Mouse (Mus musculus) forebrain, embryonic 16.5 days (tissue): ENCODE measurements around the gene Mybphl. TPM values are rescaled to one million over a fixed set of nuclear protein-coding genes. Genes with fewer than 3 reads are reported as not detected.

ENCODE experiments used
- ATAC-seq: fragments of 200-750 bp; cut with Nextera tagmentation; 2 replicates; pipeline ENCODE4 v1.8.0; 2017; ENCODE audit warnings: mild to moderate bottlenecking, moderate library complexity
- H3K27ac ChIP-seq: fragments of 300-500 bp; sonication (generic); 2 replicates; pipeline ENCODE4 v1.5.1; 2014; ENCODE audit warnings: low read length, control low read depth
- H3K27me3 ChIP-seq: fragments of 300-500 bp; sonication (generic); replicated peaks from 2 replicates; pipeline ENCODE4 v1.6.1; 2014; ENCODE audit warnings: low read length; ENCODE audit not compliant: control insufficient read depth, insufficient read depth
- H3K36me3 ChIP-seq: fragments of 300-500 bp; sonication (generic); 2 replicates; pipeline ENCODE4 v1.6.1; 2014; ENCODE audit not compliant: control insufficient read depth, insufficient read depth
- H3K4me1 ChIP-seq: fragments of 300-500 bp; sonication (generic); replicated peaks from 2 replicates; pipeline ENCODE4 v1.6.1; 2014; ENCODE audit warnings: low read length; ENCODE audit not compliant: control insufficient read depth, insufficient read depth
- H3K4me2 ChIP-seq: fragments of 300-500 bp; sonication (generic); 2 replicates; pipeline ENCODE4 v1.6.1; 2014; ENCODE audit warnings: mild to moderate bottlenecking, low read length, control low read depth
- H3K4me3 ChIP-seq: fragments of 300-500 bp; sonication (generic); replicated peaks from 2 replicates; pipeline ENCODE4 v1.5.1; 2014; ENCODE audit warnings: mild to moderate bottlenecking, low read length, control low read depth
- H3K9ac ChIP-seq: fragments of 300-500 bp; sonication (generic); replicated peaks from 2 replicates; pipeline ENCODE4 v1.6.1; 2014; ENCODE audit warnings: low read depth, low read length, control low read depth
- H3K9me3 ChIP-seq: fragments of 300-500 bp; sonication (generic); 2 replicates; pipeline ENCODE4 v1.6.1; 2016; ENCODE audit warnings: low read length; ENCODE audit not compliant: control insufficient read depth
- WGBS: fragments of 180-500 bp; shearing (Covaris S2); extraction: QIAGEN DNeasy Blood & Tissue Kit; methylation state at CpG from one replicate; pipeline ENCODE4 v1.1.7; 2014; 5-methylcytosine and 5-hydroxymethylcytosine counted together
- polyA plus RNA-seq: library from polyadenylated mRNA; unstranded; fragments of >200 nt; fragmentation: Nextera tagmentation; extraction: Ambion mirVana; gene quantifications from 2 replicates; pipeline ENCODE4 v1.2.1, GENCODE M21; 2015

The Mybphl gene
- 0.16 TPM in 1 of 2 replicates, not detected in the other for polyA plus RNA-seq

DNA sequence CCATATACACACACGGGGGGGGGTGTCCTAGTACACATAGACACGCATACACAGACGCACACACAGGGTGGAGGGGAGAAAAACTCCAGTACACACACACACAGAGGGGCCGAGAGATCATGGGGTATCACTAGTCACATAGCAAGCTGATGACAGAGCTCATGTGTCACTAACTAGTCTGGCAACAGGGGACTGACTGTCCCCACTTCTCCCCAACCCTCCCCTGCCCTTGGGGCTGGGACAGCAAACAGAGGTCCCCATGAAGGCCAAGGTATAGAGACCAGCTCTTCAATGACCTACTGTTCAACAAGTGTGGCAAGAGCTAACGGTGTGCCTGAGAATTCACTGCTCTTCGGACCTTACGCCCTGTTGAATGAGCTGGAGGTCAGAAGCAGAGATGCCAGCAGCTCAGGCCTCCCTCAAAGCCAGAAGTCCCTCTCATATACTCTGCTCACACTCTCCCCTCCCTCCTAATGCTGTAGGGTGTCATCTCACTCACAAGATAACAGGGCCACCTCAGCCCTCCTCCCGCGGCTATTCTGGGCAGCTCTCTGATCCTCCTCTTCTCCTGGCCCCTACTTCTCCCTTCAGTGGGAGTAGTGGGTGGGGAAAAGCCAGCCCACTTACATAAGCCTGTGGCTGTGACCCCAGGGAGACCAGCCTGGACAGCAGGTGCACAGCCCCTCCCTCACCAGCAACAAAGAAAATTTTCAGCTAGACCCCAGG lies at the start of gene Mybphl:
Gene Mybphl (plus strand): TSS at position 642 of the 726 bp plus-strand sequence.
- Histone ChIP-seq H3K27me3 (no peaks in the 10 kb centered on the region), H3K4me2 (no peak within 1 kb of the TSS), H3K36me3 (no peaks in the 10 kb centered on the region), H3K9me3 (no peaks in the 10 kb centered on the region), H3K4me3 (no peak within 1 kb of the TSS), H3K27ac (no peak within 1 kb of the TSS), H3K9ac (no peak within 1 kb of the TSS), H3K4me1 (peaks cover 9% of the 10 kb centered on the region)
- ATAC-seq = 0 out of 2 replicates have a peak, but pooled peaks have one; percentile 7
- WGBS = 83% methylated on average over 9 of the region's 9 CpGs

DNA sequence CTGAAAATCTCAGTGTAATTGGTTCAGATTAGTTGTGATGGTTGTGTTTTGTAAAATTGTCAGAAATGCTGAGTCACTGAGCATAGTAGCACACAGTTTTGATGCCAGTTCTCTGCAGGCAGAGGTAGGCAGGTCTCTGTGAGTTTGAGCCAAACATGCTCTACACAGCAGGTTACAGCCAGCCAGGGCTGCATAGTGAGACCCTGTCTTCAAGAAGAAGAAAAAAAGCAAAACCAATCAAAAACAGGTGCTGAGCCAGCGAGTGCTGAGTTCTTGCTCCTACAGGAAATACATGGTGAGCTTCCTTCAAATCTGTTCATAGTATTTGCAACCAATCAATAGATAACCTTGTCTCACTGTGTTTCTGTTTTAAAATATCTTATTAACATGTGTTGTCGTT lies 46.2 kb upstream of the Mybphl start:
- H3K4me1 ChIP-seq = peaks cover 6% of the 10 kb centered on the region; the same call in 1 of the 2 replicates
- 65% methylated on average over 2 of the region's 2 CpGs for WGBS
- no peak overlapping the region for H3K27ac ChIP-seq
- H3K9me3 ChIP-seq = no peaks in the 10 kb centered on the region
- no peak overlapping the region for H3K9ac ChIP-seq
- no peak for ATAC-seq
- no peak overlapping the region for H3K4me2 ChIP-seq
- H3K4me3 ChIP-seq = no peak overlapping the region
- H3K27me3 ChIP-seq = no peaks in the 10 kb centered on the region
- no peaks in the 10 kb centered on the region for H3K36me3 ChIP-seq

GRCm38 (mm10) chr3:108321671-108322070 lies 43.0 kb upstream of the Mybphl start:
- no peak for ATAC-seq
- Histone ChIP-seq H3K27me3 (no peaks in the 10 kb centered on the region), H3K4me2 (no peak overlapping the region)

GRCm38 (mm10) chr3:108322136-108322535 lies 42.6 kb upstream of the Mybphl start:
- Histone ChIP-seq H3K4me1 (peaks cover 14% of the 10 kb centered on the region), H3K4me3 (no peak overlapping the region), H3K27ac (no peak overlapping the region), H3K36me3 (peaks cover 7% of the 10 kb centered on the region), H3K9me3 (peaks cover 3% of the 10 kb centered on the region; the same call in 1 of the 2 replicates), H3K27me3 (no peaks in the 10 kb centered on the region), H3K9ac (no peak overlapping the region), H3K4me2 (no peak overlapping the region)
- no peak for ATAC-seq
- 79% methylated on average over 4 of the region's 4 CpGs for WGBS

More at GRCm38 (mm10) chr3:108321671-108322070, 43.0 kb upstream of the Mybphl start:
- no peak overlapping the region for H3K4me3 ChIP-seq
- peaks cover 3% of the 10 kb centered on the region; the same call in 1 of the 2 replicates for H3K9me3 ChIP-seq
- H3K4me1 ChIP-seq = peaks cover 9% of the 10 kb centered on the region
- 67% methylated on average over 4 of the region's 4 CpGs for WGBS
- H3K36me3 ChIP-seq = peaks cover 7% of the 10 kb centered on the region
- no peak overlapping the region for H3K27ac ChIP-seq
- no peak overlapping the region for H3K9ac ChIP-seq

DNA sequence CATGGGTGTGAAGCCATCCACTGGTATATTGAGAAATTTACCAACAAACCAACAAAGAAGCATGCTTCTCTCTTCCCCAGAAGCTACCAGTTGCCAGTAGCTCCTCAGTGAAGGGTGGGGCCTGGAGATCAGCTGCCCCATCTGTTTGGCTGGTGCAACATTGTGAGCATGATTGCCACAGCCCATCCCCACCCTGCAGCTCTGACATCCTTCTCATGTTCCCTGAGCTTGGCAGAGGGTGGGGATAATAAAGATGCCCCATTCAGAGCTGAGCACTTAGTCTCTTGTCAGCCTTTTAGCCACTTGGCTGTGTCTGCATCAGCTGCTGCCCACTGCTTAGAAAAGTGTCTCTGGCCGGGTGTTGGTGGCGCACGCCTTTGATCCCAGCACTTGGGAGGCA lies 41.7 kb upstream of the Mybphl start:
- Histone ChIP-seq H3K27me3 (no peaks in the 10 kb centered on the region), H3K9ac (no peak overlapping the region), H3K36me3 (peaks cover 7% of the 10 kb centered on the region), H3K4me1 (peaks cover 21% of the 10 kb centered on the region), H3K4me3 (no peak overlapping the region), H3K9me3 (peaks cover 3% of the 10 kb centered on the region; the same call in 1 of the 2 replicates), H3K27ac (no peak overlapping the region), H3K4me2 (no peak overlapping the region)
- WGBS = 71% methylated on average over 3 of the region's 3 CpGs
- no peak for ATAC-seq

DNA sequence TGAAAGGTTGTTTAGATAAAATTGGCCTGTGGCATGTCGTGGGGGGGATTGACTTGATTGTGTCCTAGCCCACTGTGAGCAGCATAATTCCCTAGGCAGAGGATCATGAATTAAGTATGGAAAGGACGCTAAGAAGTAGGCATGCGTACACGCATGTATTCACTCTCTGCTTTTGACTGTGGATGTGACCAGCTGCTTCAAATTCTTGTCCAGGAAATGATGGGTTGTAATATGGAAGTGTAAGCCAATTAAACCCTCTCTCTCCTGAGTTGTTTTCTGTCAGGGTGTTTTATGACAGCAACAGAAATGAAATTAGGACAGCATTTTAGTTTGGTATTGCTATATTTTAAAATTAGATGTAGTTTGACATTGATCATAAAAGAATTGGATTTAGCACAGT lies 39.9 kb upstream of the Mybphl start:
- no peak overlapping the region for H3K4me2 ChIP-seq
- peak overlapping the region; percentile 68 for H3K27ac ChIP-seq
- peaks cover 3% of the 10 kb centered on the region; the same call in 1 of the 2 replicates for H3K9me3 ChIP-seq
- 61% methylated on average over 4 of the region's 4 CpGs for WGBS
- H3K36me3 ChIP-seq = peaks cover 7% of the 10 kb centered on the region
- no peaks in the 10 kb centered on the region for H3K27me3 ChIP-seq
- ATAC-seq = no peak
- H3K9ac ChIP-seq = no peak overlapping the region
- H3K4me1 ChIP-seq = peaks cover 29% of the 10 kb centered on the region
- no peak overlapping the region for H3K4me3 ChIP-seq

DNA sequence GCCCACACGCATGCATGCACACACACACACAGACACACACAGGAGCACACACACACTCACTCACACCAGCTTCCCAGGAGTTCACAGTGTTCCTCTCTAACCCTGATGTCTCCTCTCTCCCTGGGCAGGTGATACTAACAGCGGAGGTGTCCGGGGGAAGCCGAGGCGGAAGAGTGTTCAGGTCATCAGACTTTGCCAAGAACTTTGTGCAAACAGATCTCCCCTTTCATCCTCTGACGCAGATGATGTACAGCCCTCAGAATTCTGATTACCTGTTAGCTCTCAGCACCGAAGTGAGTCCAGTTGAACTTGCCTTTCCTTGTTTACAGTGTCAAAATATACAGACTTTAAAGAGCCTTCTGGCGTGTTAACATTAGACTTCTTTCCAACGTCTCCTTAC lies 39.2 kb upstream of the Mybphl start:
- Histone ChIP-seq H3K27ac (no peak overlapping the region; the same call in 1 of the 2 replicates), H3K4me3 (no peak overlapping the region), H3K27me3 (no peaks in the 10 kb centered on the region), H3K9me3 (peaks cover 3% of the 10 kb centered on the region; the same call in 1 of the 2 replicates), H3K36me3 (peaks cover 9% of the 10 kb centered on the region), H3K4me1 (peaks cover 29% of the 10 kb centered on the region), H3K4me2 (no peak overlapping the region), H3K9ac (no peak overlapping the region)
- no peak for ATAC-seq
- 90% methylated on average over 9 of the region's 9 CpGs for WGBS

DNA sequence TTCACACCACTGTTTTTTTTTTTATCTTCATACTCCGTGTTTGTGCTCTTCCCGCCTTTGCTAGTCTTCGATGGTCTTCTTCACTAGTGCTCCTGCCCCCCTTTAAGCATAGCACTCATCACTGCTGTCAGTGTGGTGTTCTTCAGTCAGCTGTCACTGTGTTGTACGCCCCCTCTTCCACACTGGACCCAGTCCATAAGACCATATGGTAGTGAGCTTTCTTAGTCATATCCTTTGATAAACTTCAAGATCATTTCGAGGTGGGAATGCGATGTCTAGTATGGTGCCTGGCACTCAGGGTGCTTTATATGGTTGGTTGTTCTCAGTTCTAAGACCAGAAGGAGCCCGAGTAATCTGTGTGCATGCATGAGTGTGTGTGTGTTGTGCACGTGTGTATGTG lies 37.4 kb upstream of the Mybphl start:
- Histone ChIP-seq H3K27ac (peak overlapping the region; percentile 93), H3K27me3 (no peaks in the 10 kb centered on the region), H3K9me3 (peaks cover 3% of the 10 kb centered on the region; the same call in 1 of the 2 replicates), H3K9ac (no peak overlapping the region), H3K4me1 (peaks cover 27% of the 10 kb centered on the region), H3K4me3 (no peak overlapping the region), H3K36me3 (peaks cover 16% of the 10 kb centered on the region), H3K4me2 (no peak overlapping the region)
- WGBS = 65% methylated on average over 8 of the region's 8 CpGs
- ATAC-seq = peak; percentile 58

- WGBS = 49% methylated on average over 3 of the region's 3 CpGs
- Histone ChIP-seq H3K4me1 (peaks cover 27% of the 10 kb centered on the region), H3K9ac (no peak overlapping the region), H3K4me2 (no peak overlapping the region), H3K36me3 (peaks cover 23% of the 10 kb centered on the region), H3K9me3 (peaks cover 3% of the 10 kb centered on the region; the same call in 1 of the 2 replicates), H3K4me3 (no peak overlapping the region), H3K27me3 (no peaks in the 10 kb centered on the region), H3K27ac (peak overlapping the region; percentile 93)
- peak; percentile 57 for ATAC-seq
These were observed 36.8 kb upstream of the Mybphl start for GRCm38 (mm10) chr3:108327916-108328315.
